In genomic region chr5:151725619-151726018, GRCm38 (mm10) we compare ENCODE assay signal across 24 mouse cellular contexts.
"Had no signal": no experiment of that assay in that cellular context is flagged by ENCODE, and none has a peak within 500 bp of the region (broad histone marks: within the 10 kb centered on the region; RNA-seq: fewer than 3 reads in every experiment).

No protein-coding gene starts in this region.

- H3K4me1 ChIP-seq: kidney, embryonic 15.5 days; limb, embryonic 10.5 days; limb, embryonic 13.5 days; liver, embryonic 15.5 days; lung, embryonic 15.5 days; midbrain, embryonic 12.5 days; midbrain, embryonic 15.5 days; neural tube, embryonic 12.5 days; neural tube, embryonic 15.5 days had no signal

- H3K36me3 ChIP-seq: kidney, embryonic 15.5 days; limb, embryonic 10.5 days; limb, embryonic 13.5 days; liver, embryonic 12.5 days; liver, embryonic 15.5 days; lung, embryonic 15.5 days; midbrain, embryonic 12.5 days; midbrain, embryonic 15.5 days; neural tube, embryonic 12.5 days; neural tube, embryonic 15.5 days had no signal

- H3K9ac ChIP-seq: kidney, embryonic 15.5 days; limb, embryonic 13.5 days; liver, embryonic 12.5 days; liver, embryonic 15.5 days; lung, embryonic 15.5 days; midbrain, embryonic 12.5 days; midbrain, embryonic 15.5 days; neural tube, embryonic 12.5 days; neural tube, embryonic 15.5 days had no signal

- H3K9me3 ChIP-seq: kidney, embryonic 15.5 days; limb, embryonic 10.5 days; limb, embryonic 13.5 days; liver, embryonic 12.5 days; liver, embryonic 15.5 days; lung, embryonic 15.5 days; midbrain, embryonic 12.5 days; midbrain, embryonic 15.5 days; neural tube, embryonic 12.5 days; neural tube, embryonic 15.5 days had no signal

- H3K4me3 ChIP-seq: kidney, embryonic 15.5 days; limb, embryonic 10.5 days; limb, embryonic 13.5 days; liver, embryonic 12.5 days; liver, embryonic 15.5 days; lung, embryonic 15.5 days; midbrain, embryonic 12.5 days; midbrain, embryonic 15.5 days; neural tube, embryonic 12.5 days; neural tube, embryonic 15.5 days had no signal

- DNase-seq: kidney, postnatal 14 days; kidney, postnatal 4 days; layer of hippocampus, adult 9-11 months; liver; lung, adult 18-20 months; lung, postnatal 10 days; lung, postnatal 36 days; right cerebral cortex, adult 18-20 months; right cerebral cortex, postnatal 14 days; right cerebral cortex, postnatal 4 days; thymus, adult 2 months; thymus, postnatal 14 days; thymus, postnatal 4 days had no signal

- H3K27me3 ChIP-seq: kidney, embryonic 15.5 days; limb, embryonic 13.5 days; liver, embryonic 12.5 days; liver, embryonic 15.5 days; lung, embryonic 15.5 days; midbrain, embryonic 12.5 days; midbrain, embryonic 15.5 days; neural tube, embryonic 12.5 days; neural tube, embryonic 15.5 days had no signal

- ATAC-seq: liver, embryonic 12.5 days; midbrain, embryonic 15.5 days had no signal

- H3K27ac ChIP-seq: kidney, embryonic 15.5 days; limb, embryonic 10.5 days; limb, embryonic 13.5 days; liver, embryonic 12.5 days; liver, embryonic 15.5 days; lung, embryonic 15.5 days; midbrain, embryonic 12.5 days; midbrain, embryonic 15.5 days; neural tube, embryonic 12.5 days; neural tube, embryonic 15.5 days; stomach, postnatal 0 days had no signal
